Mouse (Mus musculus): Measurements from ENCODE around the gene Adamts5.

Gene Adamts5

GRCm38 (mm10) chr16:85901581-85901910 lies at the start of gene Adamts5:
TSS of gene Adamts5 (minus strand) at chr16:85901828.
- DNase-seq: no peak

- DNase-seq: no peak
Measured at GRCm38 (mm10) chr16:85950356-85950755, 48.7 kb upstream of the Adamts5 start.

GRCm38 (mm10) chr16:85926004-85926403 lies 24.4 kb upstream of the Adamts5 start:
- DNase-seq: no peak

GRCm38 (mm10) chr16:85922454-85922853 lies 20.8 kb upstream of the Adamts5 start:
- DNase-seq: no peak

- DNase-seq: no peak
Measured at GRCm38 (mm10) chr16:85920122-85920521, 18.5 kb upstream of the Adamts5 start.

- DNase-seq: no peak
Measured at GRCm38 (mm10) chr16:85900702-85901580, 687 bp downstream of the Adamts5 start.

- DNase-seq: no peak
Measured at GRCm38 (mm10) chr16:85899790-85900587, 1.6 kb downstream of the Adamts5 start.

GRCm38 (mm10) chr16:85899301-85899721 lies 2.3 kb downstream of the Adamts5 start:
- DNase-seq: no peak

GRCm38 (mm10) chr16:85898816-85899215 lies 2.8 kb downstream of the Adamts5 start:
- no peak for DNase-seq

- DNase-seq: no peak
Measured at GRCm38 (mm10) chr16:85898391-85898790, 3.2 kb downstream of the Adamts5 start.

GRCm38 (mm10) chr16:85897854-85898253 lies 3.8 kb downstream of the Adamts5 start:
- DNase-seq: no peak

- no peak for DNase-seq
Measured at GRCm38 (mm10) chr16:85895948-85896347, 5.7 kb downstream of the Adamts5 start.

GRCm38 (mm10) chr16:85889778-85890177 lies 11.8 kb downstream of the Adamts5 start:
- no peak for DNase-seq

- no peak for DNase-seq
Measured at GRCm38 (mm10) chr16:85887289-85888051, 14.2 kb downstream of the Adamts5 start.

- no peak for DNase-seq
Measured at GRCm38 (mm10) chr16:85879075-85879474, 22.6 kb downstream of the Adamts5 start.

- DNase-seq: no peak
Measured at GRCm38 (mm10) chr16:85874141-85874540, 27.5 kb downstream of the Adamts5 start.

- DNase-seq: no peak
Measured at GRCm38 (mm10) chr16:85871971-85872370, 29.7 kb downstream of the Adamts5 start.

- no peak for DNase-seq
Measured at GRCm38 (mm10) chr16:85871248-85871647, 30.4 kb downstream of the Adamts5 start.

GRCm38 (mm10) chr16:85864691-85865389 lies 36.8 kb downstream of the Adamts5 start:
- no peak for DNase-seq

GRCm38 (mm10) chr16:85854505-85854904 lies 47.1 kb downstream of the Adamts5 start:
- DNase-seq: no peak

- DNase-seq: no peak
Measured at GRCm38 (mm10) chr16:85827066-85827465, 74.6 kb downstream of the Adamts5 start.

GRCm38 (mm10) chr16:85822330-85822916 lies 79.2 kb downstream of the Adamts5 start:
- DNase-seq: no peak

All from thymus, postnatal 36 days (tissue).